Mouse (Mus musculus) embryonic facial prominence, embryonic 12.5 days (tissue): ENCODE measurements around the gene Ttc28. TPM values are rescaled to one million over a fixed set of nuclear protein-coding genes. Genes with fewer than 3 reads are reported as not detected.

Source experiments
- ATAC-seq: fragments of 200-750 bp; cut with Nextera tagmentation; 2 replicates; pipeline ENCODE4 v1.8.0; 2017; ENCODE audit not compliant: insufficient number of reproducible peaks, insufficient read depth, low FRiP score, low TSS enrichment
- H3K27ac ChIP-seq: fragments of 300-500 bp; sonication (generic); 2 replicates; pipeline ENCODE4 v1.5.1; 2016; ENCODE audit warnings: mild to moderate bottlenecking
- H3K27me3 ChIP-seq: fragments of 300-500 bp; sonication (generic); 2 replicates; pipeline ENCODE4 v1.6.1; 2016; ENCODE audit warnings: mild to moderate bottlenecking, moderate library complexity
- H3K36me3 ChIP-seq: fragments of 300-500 bp; sonication (generic); 2 replicates; pipeline ENCODE4 v1.6.1; 2016; ENCODE audit warnings: mild to moderate bottlenecking
- H3K4me1 ChIP-seq: fragments of 300-500 bp; sonication (generic); 2 replicates; pipeline ENCODE4 v1.6.1; 2016
- H3K4me2 ChIP-seq: fragments of 300-500 bp; sonication (generic); replicated peaks from 2 replicates; pipeline ENCODE4 v1.6.1; 2016; ENCODE audit warnings: mild to moderate bottlenecking, moderate library complexity
- H3K4me3 ChIP-seq: fragments of 300-500 bp; sonication (generic); 2 replicates; pipeline ENCODE4 v1.5.1; 2016; ENCODE audit warnings: mild to moderate bottlenecking
- H3K9ac ChIP-seq: fragments of 300-500 bp; sonication (generic); 2 replicates; pipeline ENCODE4 v1.6.1; 2016; ENCODE audit warnings: mild to moderate bottlenecking, moderate library complexity
- H3K9me3 ChIP-seq: fragments of 300-500 bp; sonication (generic); 2 replicates; pipeline ENCODE4 v1.6.1; 2016; ENCODE audit warnings: mild to moderate bottlenecking, moderate library complexity
- WGBS: fragments of 180-500 bp; shearing (Covaris S2); methylation state at CpG from one replicate; pipeline ENCODE4 v1.1.7; 2016; 5-methylcytosine and 5-hydroxymethylcytosine counted together
- polyA plus RNA-seq: library from polyadenylated mRNA; unstranded; fragments of >200 nt; fragmentation: Nextera tagmentation; extraction: Ambion mirVana; gene quantifications from 2 replicates; pipeline ENCODE4 v1.2.1, GENCODE M21; 2016

Ttc28 gene
- polyA plus RNA-seq, 1 experiment from 2014 or later = 21.2 TPM

DNA sequence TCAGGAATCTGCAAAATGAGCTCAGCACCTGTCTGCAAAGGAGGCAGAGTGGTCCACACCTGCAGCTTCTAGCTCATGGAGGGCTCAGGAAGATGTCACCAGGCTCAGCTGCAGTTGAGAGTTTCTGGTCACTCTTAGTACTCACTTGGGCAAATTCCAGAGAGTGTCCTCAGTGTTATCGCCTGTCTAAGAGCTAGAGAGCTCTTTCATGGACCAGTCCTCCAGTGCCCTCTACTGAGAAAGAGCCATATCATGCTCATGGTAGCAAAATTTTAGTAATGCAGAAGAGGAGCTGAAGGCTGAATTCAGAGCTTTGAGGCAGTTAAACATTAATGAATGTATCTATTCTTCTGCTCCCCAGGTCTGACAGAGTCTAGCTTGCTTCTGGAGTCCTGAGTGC is 43.7 kb downstream of the Ttc28 start:
- 0 out of 2 replicates have a peak, but pooled peaks cover 4% of the 10 kb centered on the region for H3K4me1 ChIP-seq
- no peaks in the 10 kb centered on the region for H3K36me3 ChIP-seq
- H3K27me3 ChIP-seq = no peaks in the 10 kb centered on the region
- no peak overlapping the region for H3K4me3 ChIP-seq
- ATAC-seq = no peak
- 31% methylated on average over 1 of the region's 1 CpGs for WGBS
- no peak overlapping the region for H3K4me2 ChIP-seq
- no peak overlapping the region for H3K9ac ChIP-seq
- H3K27ac ChIP-seq = no peak overlapping the region
- H3K9me3 ChIP-seq = no peaks in the 10 kb centered on the region

DNA sequence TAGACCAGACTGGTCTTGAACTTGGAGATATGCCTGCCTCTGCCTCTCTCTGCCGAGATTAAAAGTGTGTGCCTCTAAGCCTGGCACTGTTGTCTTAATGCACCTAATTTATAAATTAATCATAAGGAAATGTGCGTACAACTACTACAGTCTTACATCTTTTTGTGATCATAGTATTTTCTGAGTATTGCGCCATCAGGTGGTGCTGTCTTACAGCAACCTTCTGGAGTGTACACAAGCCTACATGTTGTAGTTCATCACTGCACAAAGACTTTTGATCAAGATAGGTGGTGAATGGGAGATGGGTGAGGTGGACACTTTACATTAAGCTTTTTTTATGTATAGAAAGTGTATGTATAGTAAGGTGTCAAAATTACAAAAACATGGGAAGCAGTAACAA is 45.0 kb downstream of the Ttc28 start:
- Histone ChIP-seq H3K9ac (no peak overlapping the region), H3K27me3 (no peaks in the 10 kb centered on the region), H3K36me3 (no peaks in the 10 kb centered on the region), H3K27ac (no peak overlapping the region), H3K4me1 (0 out of 2 replicates have a peak, but pooled peaks cover 4% of the 10 kb centered on the region), H3K4me2 (no peak overlapping the region), H3K9me3 (no peaks in the 10 kb centered on the region), H3K4me3 (no peak overlapping the region)
- no peak for ATAC-seq
- WGBS = 94% methylated on average over 3 of the region's 3 CpGs

DNA sequence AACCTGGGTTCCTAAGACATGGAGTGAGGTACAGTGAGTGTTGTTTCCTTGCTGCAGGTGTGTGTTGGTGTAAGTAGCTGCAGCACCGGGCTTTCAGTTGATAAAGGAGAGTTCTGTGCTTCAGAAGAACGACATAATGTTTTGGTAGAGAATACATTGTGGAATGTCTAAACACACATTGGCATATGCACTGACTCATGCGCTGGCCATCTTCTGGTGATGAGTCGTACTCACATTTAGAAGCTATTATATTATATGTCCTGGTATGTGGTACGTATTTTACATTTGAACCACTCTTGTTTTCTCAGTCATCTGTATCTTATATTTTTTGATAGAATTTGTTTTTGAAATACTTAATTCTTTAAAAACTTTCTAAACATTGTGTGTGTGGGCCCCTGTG is 46.2 kb downstream of the Ttc28 start:
- H3K4me1 ChIP-seq = 0 out of 2 replicates have a peak, but pooled peaks cover 4% of the 10 kb centered on the region
- no peak overlapping the region for H3K9ac ChIP-seq
- H3K4me3 ChIP-seq = no peak overlapping the region
- no peak overlapping the region for H3K27ac ChIP-seq
- no peaks in the 10 kb centered on the region for H3K9me3 ChIP-seq
- H3K27me3 ChIP-seq = no peaks in the 10 kb centered on the region
- no peak for ATAC-seq
- no peak overlapping the region for H3K4me2 ChIP-seq
- WGBS = 89% methylated on average over 5 of the region's 5 CpGs
- no peaks in the 10 kb centered on the region for H3K36me3 ChIP-seq

DNA sequence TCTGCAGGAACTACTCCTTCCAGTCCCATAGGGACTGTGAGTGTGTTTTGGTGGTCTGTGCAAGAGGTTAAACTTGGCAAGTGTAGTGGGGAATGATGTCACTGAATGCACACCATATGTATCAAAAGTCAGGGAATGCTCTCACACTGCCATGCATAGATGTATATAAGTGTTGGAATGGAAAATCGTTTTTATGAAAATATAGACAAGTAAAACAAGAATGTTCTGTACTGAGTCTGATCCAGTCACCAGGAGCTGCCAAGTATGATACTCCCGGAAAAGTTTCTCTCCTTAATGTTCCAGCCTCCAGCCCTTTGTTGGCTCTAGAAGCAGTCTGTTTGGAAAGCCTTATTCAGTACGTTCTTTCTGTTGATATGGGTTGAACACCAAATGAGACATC is 48.7 kb downstream of the Ttc28 start:
- no peaks in the 10 kb centered on the region for H3K9me3 ChIP-seq
- no peaks in the 10 kb centered on the region for H3K27me3 ChIP-seq
- H3K36me3 ChIP-seq = peaks cover 8% of the 10 kb centered on the region; the same call in 1 of the 2 replicates
- H3K9ac ChIP-seq = no peak overlapping the region
- ATAC-seq = no peak
- H3K4me3 ChIP-seq = no peak overlapping the region
- 0 out of 2 replicates have a peak, but pooled peaks cover 4% of the 10 kb centered on the region for H3K4me1 ChIP-seq
- WGBS = 50% methylated on average over 3 of the region's 3 CpGs
- no peak overlapping the region for H3K4me2 ChIP-seq
- H3K27ac ChIP-seq = no peak overlapping the region

DNA sequence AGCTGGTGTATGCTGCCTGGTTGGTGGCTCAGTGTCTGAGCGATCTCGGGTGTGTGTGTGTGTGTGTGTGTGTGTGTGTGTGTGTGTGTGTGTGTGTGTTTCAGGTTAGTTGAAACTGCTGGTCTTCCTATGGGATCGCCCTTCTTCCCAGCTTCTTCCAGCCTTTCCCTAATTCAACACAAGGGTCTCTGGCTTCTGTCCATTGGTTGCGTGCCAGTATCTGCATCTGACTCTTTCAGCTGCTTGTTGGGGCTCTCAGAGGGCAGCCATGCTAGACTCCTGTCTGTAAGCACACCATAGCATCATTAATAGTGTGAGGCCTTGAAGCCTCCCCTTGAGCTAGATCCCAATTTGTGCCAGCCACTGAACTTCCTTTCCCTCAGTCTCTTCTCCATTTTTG is 49.7 kb downstream of the Ttc28 start:
- Histone ChIP-seq H3K27ac (no peak overlapping the region), H3K9ac (no peak overlapping the region), H3K36me3 (peaks cover 9% of the 10 kb centered on the region; the same call in 1 of the 2 replicates), H3K27me3 (no peaks in the 10 kb centered on the region), H3K4me1 (0 out of 2 replicates have a peak, but pooled peaks cover 4% of the 10 kb centered on the region), H3K4me3 (no peak overlapping the region), H3K4me2 (no peak overlapping the region), H3K9me3 (no peaks in the 10 kb centered on the region)
- ATAC-seq = no peak
- 80% methylated on average over 4 of the region's 4 CpGs for WGBS

DNA sequence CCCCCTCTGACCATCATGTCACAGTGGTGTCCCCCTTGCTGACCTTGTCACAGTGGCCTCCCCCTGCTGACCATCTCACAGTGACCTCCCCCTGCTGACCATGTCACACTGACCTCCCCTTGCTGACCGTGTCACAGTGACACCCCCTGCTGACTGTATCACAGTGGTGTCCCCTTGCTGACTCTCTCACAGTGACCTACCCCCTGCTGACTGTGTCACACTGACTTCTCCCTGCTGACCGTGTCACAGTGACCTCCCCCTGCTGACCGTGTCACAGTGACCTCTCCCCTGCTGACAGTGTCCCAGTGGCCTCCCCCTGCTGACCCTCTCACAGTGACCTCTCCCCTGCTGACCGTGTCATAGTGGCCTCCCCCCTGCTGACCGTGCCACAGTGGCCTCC is 57.0 kb downstream of the Ttc28 start:
- H3K36me3 ChIP-seq = peaks cover 9% of the 10 kb centered on the region; the same call in 1 of the 2 replicates
- WGBS = 44% methylated on average over 5 of the region's 5 CpGs

DNA sequence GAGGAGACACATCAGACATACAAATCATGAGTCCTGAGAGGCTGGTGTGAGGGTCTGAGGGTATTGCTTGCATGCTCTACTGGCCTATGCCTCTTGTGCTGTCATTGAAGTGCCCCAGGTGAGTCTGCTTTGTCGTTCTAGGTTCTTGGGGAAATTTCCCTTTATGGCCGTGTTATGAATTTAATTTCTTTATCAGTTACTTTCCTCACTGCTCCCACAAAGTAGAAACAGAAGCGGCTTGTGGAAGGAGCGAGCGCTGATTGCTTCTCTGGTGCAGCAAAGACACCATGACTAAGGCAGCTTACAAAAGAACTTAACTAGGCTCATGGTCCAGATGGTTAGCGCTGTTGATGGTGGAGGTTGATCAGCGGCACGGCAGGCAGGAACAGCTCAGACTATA is 64.7 kb downstream of the Ttc28 start:
- H3K36me3 ChIP-seq = 0 out of 2 replicates have a peak, but pooled peaks cover 3% of the 10 kb centered on the region
- H3K27ac ChIP-seq = no peak overlapping the region
- 92% methylated on average over 8 of the region's 8 CpGs for WGBS
- peaks cover 7% of the 10 kb centered on the region; the same call in 1 of the 2 replicates for H3K4me1 ChIP-seq
- no peak overlapping the region for H3K4me2 ChIP-seq
- no peak for ATAC-seq
- H3K4me3 ChIP-seq = no peak overlapping the region
- H3K9ac ChIP-seq = no peak overlapping the region
- no peaks in the 10 kb centered on the region for H3K27me3 ChIP-seq
- no peaks in the 10 kb centered on the region for H3K9me3 ChIP-seq

More for the DNA sequence above, 57.0 kb downstream of the Ttc28 start:
- Histone ChIP-seq H3K4me2 (no peak overlapping the region), H3K9me3 (no peaks in the 10 kb centered on the region), H3K4me1 (peaks cover 4% of the 10 kb centered on the region; the same call in 1 of the 2 replicates), H3K4me3 (no peak overlapping the region), H3K27me3 (no peaks in the 10 kb centered on the region), H3K9ac (no peak overlapping the region), H3K27ac (no peak overlapping the region)
- ATAC-seq = no peak

DNA sequence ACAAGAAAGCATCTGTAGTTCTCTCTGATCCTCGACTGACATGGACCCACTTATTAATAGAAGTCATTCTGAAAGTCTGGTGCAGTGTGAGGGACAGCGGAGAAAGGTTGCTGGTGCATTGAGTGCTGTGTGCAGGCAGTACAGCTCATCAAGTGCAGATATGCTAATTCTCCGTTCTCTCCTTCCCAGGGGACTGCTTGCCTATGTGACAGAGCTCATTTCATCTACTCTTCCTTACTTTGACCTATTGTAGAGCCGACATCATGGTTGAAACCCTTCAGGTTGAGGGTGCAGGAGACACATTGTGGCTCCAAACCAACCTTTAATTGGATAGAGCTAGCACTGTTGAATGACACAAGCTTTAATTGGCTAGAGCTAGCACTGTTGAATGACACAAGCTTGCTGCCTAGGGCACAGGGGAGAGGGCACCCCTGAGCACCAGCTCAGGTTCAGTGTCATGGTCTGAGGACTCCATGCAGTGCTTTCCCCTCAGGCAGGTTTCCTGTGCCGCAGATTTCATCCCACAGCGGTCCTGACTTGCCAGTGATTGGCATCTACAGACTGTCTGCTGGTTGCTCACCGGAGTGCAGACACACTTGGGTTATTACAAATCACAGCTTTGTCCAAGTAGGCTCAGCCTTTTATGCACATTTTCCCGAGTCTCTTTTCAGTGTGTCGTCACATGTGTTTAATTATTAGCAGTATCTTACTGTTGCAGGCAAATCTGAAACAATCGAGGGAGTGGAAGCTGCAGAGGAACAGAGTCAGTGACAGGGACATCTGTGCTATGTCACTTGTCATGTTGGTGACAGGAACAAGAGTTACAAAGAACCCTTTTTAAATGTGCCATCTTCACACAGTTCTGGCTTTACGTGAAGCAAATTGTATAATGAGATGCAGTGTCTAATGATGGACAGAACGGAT is 69.1 kb downstream of the Ttc28 start:
- WGBS = 60% methylated on average over 12 of the region's 12 CpGs
- Histone ChIP-seq H3K4me1 (peaks cover 4% of the 10 kb centered on the region; the same call in 1 of the 2 replicates), H3K27ac (no peak overlapping the region), H3K9me3 (no peaks in the 10 kb centered on the region), H3K36me3 (0 out of 2 replicates have a peak, but pooled peaks cover 3% of the 10 kb centered on the region), H3K4me3 (no peak overlapping the region), H3K27me3 (no peaks in the 10 kb centered on the region), H3K4me2 (no peak overlapping the region), H3K9ac (no peak overlapping the region)
- no peak for ATAC-seq

DNA sequence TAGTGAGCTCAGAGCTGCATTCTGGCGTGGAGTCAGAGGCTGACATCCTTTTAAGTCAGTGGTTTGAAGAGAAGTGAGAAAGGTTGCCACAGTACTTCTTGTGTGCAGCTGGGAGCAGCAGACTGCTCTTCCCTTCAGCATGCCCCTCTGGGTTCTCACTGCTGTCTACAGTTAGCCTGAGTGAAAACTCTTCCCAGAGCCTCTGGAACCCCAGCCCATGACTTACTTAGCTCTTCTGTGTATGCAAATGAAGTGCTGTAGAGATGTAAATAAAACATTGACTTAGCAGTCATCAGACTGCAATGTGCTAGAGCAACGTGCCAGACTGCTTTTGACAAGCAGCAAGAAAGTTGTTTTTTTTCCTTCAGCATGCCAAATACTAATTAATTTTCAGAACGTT is 70.2 kb downstream of the Ttc28 start:
- ATAC-seq = no peak
- no peak overlapping the region for H3K27ac ChIP-seq
- H3K27me3 ChIP-seq = no peaks in the 10 kb centered on the region
- no peak overlapping the region for H3K4me3 ChIP-seq
- 60% methylated on average over 3 of the region's 3 CpGs for WGBS
- peaks cover 4% of the 10 kb centered on the region; the same call in 1 of the 2 replicates for H3K4me1 ChIP-seq
- H3K36me3 ChIP-seq = 0 out of 2 replicates have a peak, but pooled peaks cover 3% of the 10 kb centered on the region
- no peak overlapping the region for H3K9ac ChIP-seq
- H3K4me2 ChIP-seq = no peak overlapping the region
- H3K9me3 ChIP-seq = no peaks in the 10 kb centered on the region

DNA sequence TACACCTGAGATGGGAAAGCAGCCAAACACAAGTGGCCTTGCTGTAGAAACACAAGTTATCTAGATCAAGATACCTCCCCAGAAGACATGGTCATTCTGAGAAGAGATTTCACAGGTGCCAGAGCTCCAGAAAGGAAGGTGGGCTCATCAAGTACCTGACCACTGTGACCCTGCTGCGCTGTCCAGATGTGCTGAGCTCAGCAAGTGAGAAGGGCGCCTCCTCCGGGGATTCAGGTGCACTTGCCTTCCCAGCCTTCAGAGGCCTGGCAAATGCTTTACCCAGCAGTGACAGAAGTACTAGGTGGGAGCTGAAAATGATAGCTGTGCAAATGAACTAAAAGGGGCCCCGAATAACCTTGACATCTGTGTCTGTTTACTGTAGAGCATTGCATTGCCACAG is 78.6 kb downstream of the Ttc28 start:
- H3K36me3 ChIP-seq = no peaks in the 10 kb centered on the region
- no peaks in the 10 kb centered on the region for H3K9me3 ChIP-seq
- no peaks in the 10 kb centered on the region for H3K4me1 ChIP-seq
- H3K27ac ChIP-seq = no peak overlapping the region
- H3K4me3 ChIP-seq = no peak overlapping the region
- 86% methylated on average over 4 of the region's 4 CpGs for WGBS
- no peak for ATAC-seq
- H3K9ac ChIP-seq = no peak overlapping the region
- no peaks in the 10 kb centered on the region for H3K27me3 ChIP-seq
- H3K4me2 ChIP-seq = no peak overlapping the region

DNA sequence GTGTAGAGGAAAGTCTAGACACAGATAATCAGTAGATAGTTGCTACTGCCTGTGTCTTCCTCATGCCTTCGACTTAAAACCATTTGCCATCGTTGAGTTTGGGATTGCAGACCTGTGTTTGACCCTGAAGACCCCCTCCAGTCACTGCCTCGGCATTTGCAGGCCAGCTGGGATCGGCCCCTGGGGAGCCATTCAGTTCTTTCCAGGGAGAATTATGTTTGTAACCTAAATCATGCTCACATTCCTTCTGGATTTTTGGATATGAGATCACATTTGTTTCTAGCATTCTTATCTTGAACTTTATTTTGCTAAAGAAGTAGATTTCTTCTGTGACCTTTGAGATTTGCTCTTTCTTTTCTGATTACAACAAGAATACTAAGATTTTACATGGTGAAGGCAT is 80.5 kb downstream of the Ttc28 start:
- H3K4me1 ChIP-seq = no peaks in the 10 kb centered on the region
- H3K4me2 ChIP-seq = no peak overlapping the region
- no peak overlapping the region for H3K9ac ChIP-seq
- 45% methylated on average over 4 of the region's 4 CpGs for WGBS
- no peak overlapping the region for H3K4me3 ChIP-seq
- no peak for ATAC-seq
- H3K36me3 ChIP-seq = no peaks in the 10 kb centered on the region
- no peaks in the 10 kb centered on the region for H3K9me3 ChIP-seq
- no peak overlapping the region for H3K27ac ChIP-seq
- H3K27me3 ChIP-seq = no peaks in the 10 kb centered on the region

DNA sequence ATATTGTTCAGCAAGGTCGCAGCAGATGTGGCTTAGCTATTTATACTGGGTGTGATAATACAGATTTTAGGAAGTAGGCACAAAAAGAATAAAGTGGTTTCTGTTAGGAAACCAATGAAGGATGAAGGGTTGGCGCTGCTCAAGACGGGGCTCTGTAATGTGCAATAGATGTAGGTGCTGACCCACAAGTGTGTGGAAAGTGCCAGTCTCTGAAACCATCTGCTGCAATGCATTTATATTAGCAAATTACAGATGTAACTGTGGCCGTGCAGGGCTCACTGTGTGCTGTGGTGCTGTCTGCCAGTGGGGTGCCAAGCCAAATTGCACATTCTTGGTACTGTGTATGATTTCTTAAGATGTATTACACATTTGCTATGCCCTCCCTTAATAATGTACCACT is 81.3 kb downstream of the Ttc28 start:
- WGBS = 82% methylated on average over 4 of the region's 4 CpGs
- ATAC-seq = no peak

More for the DNA sequence above, 81.3 kb downstream of the Ttc28 start:
- Histone ChIP-seq H3K9ac (no peak overlapping the region), H3K27ac (no peak overlapping the region), H3K4me1 (no peaks in the 10 kb centered on the region), H3K9me3 (no peaks in the 10 kb centered on the region), H3K27me3 (no peaks in the 10 kb centered on the region), H3K36me3 (no peaks in the 10 kb centered on the region), H3K4me3 (no peak overlapping the region), H3K4me2 (no peak overlapping the region)
